Mouse (Mus musculus) kidney, embryonic 14.5 days (tissue): ENCODE data around the gene Pbx1. TPM values are rescaled to one million over a fixed set of nuclear protein-coding genes. Genes with fewer than 3 reads are reported as not detected.

Experiments
- ATAC-seq: fragments of 200-750 bp; cut with Nextera tagmentation; 2 replicates; pipeline ENCODE4 v1.8.0; 2017; ENCODE audit warnings: moderate number of reproducible peaks, mild to moderate bottlenecking, moderate TSS enrichment, moderate library complexity; ENCODE audit not compliant: low FRiP score, low TSS enrichment
- H3K27ac ChIP-seq: fragments of 300-500 bp; sonication (generic); 2 replicates; pipeline ENCODE4 v1.5.1; 2014; ENCODE audit warnings: low read depth, mild to moderate bottlenecking, low read length, moderate library complexity, mixed read lengths
- H3K27me3 ChIP-seq: fragments of 300-500 bp; sonication (generic); 2 replicates; pipeline ENCODE4 v1.6.1; 2014; ENCODE audit warnings: mild to moderate bottlenecking, low read length; ENCODE audit not compliant: control insufficient read depth, insufficient read depth
- H3K36me3 ChIP-seq: fragments of 300-500 bp; sonication (generic); 2 replicates; pipeline ENCODE4 v1.6.1; 2014; ENCODE audit warnings: low read length, mixed read lengths; ENCODE audit not compliant: control insufficient read depth, insufficient read depth
- H3K4me1 ChIP-seq: fragments of 300-500 bp; sonication (generic); 2 replicates; pipeline ENCODE4 v1.6.1; 2014; ENCODE audit warnings: low read length, mixed read lengths; ENCODE audit not compliant: control insufficient read depth, insufficient read depth
- H3K4me2 ChIP-seq: fragments of 300-500 bp; sonication (generic); replicated peaks from 2 replicates; pipeline ENCODE4 v1.6.1; 2014; ENCODE audit warnings: low read depth, mild to moderate bottlenecking, low read length
- H3K4me3 ChIP-seq: fragments of 300-500 bp; sonication (generic); 2 replicates; pipeline ENCODE4 v1.5.1; 2014; ENCODE audit warnings: mild to moderate bottlenecking, low read length
- H3K9ac ChIP-seq: fragments of 300-500 bp; sonication (generic); 2 replicates; pipeline ENCODE4 v1.6.1; 2014; ENCODE audit warnings: low read depth, mild to moderate bottlenecking, low read length, moderate library complexity
- H3K9me3 ChIP-seq: fragments of 300-500 bp; sonication (generic); 2 replicates; pipeline ENCODE4 v1.6.1; 2016; ENCODE audit warnings: low read length; ENCODE audit not compliant: control insufficient read depth
- whole genome bisulfite sequencing: fragments of 180-500 bp; shearing (Covaris S2); extraction: QIAGEN DNeasy Blood & Tissue Kit; methylation state at CpG from one replicate; pipeline ENCODE4 v1.1.7; 2014; 5-methylcytosine and 5-hydroxymethylcytosine counted together
- polyA plus RNA-seq: library from polyadenylated mRNA; unstranded; fragments of >200 nt; fragmentation: Nextera tagmentation; extraction: Ambion mirVana; gene quantifications from 2 replicates; pipeline ENCODE4 v1.2.1, GENCODE M21; 2014

Pbx1 gene
- polyA plus RNA-seq, 1 experiment from 2014 or later, result 107 TPM

- no peak overlapping the region for H3K4me2 ChIP-seq
- 25% methylated on average over 10 of the region's 10 CpGs for WGBS
- peaks cover 65% of the 10 kb centered on the region for H3K4me1 ChIP-seq
- no peak overlapping the region for H3K9ac ChIP-seq
- peaks cover 12% of the 10 kb centered on the region; the same call in 1 of the 2 replicates for H3K36me3 ChIP-seq
- peak overlapping the region; percentile 73; the same call in 1 of the 2 replicates for H3K27ac ChIP-seq
- peak; percentile 50; the same call in 1 of the 2 replicates for ATAC-seq
- H3K27me3 ChIP-seq, result no peaks in the 10 kb centered on the region
- no peaks in the 10 kb centered on the region for H3K9me3 ChIP-seq
- H3K4me3 ChIP-seq, result no peak overlapping the region
These were observed 76.0 kb downstream of the Pbx1 start for GRCm38 (mm10) chr1:168355985-168356556.

- no peak for ATAC-seq
- WGBS, result 25% methylated on average over 4 of the region's 4 CpGs
- peaks cover 16% of the 10 kb centered on the region; the same call in 1 of the 2 replicates for H3K36me3 ChIP-seq
- peaks cover 60% of the 10 kb centered on the region for H3K4me1 ChIP-seq
- H3K9ac ChIP-seq, result no peak overlapping the region
- H3K4me3 ChIP-seq, result no peak overlapping the region
- no peak overlapping the region for H3K4me2 ChIP-seq
- no peaks in the 10 kb centered on the region for H3K9me3 ChIP-seq
- H3K27ac ChIP-seq, result peak overlapping the region; percentile 73; the same call in 1 of the 2 replicates
- H3K27me3 ChIP-seq, result no peaks in the 10 kb centered on the region
These were observed 77.1 kb downstream of the Pbx1 start for GRCm38 (mm10) chr1:168354934-168355333.

- H3K27ac ChIP-seq, result no peak overlapping the region
- no peak overlapping the region for H3K9ac ChIP-seq
- no peak for ATAC-seq
- no peak overlapping the region for H3K4me3 ChIP-seq
- 64% methylated on average over 8 of the region's 8 CpGs for WGBS
- no peaks in the 10 kb centered on the region for H3K9me3 ChIP-seq
- H3K4me1 ChIP-seq, result peaks cover 19% of the 10 kb centered on the region
- H3K4me2 ChIP-seq, result no peak overlapping the region
- H3K27me3 ChIP-seq, result no peaks in the 10 kb centered on the region
- peaks cover 13% of the 10 kb centered on the region; the same call in 1 of the 2 replicates for H3K36me3 ChIP-seq
These were observed 83.9 kb downstream of the Pbx1 start for GRCm38 (mm10) chr1:168348036-168348784.

GRCm38 (mm10) chr1:168344918-168345317 is 87.2 kb downstream of the Pbx1 start:
- peaks cover 30% of the 10 kb centered on the region for H3K4me1 ChIP-seq
- H3K27ac ChIP-seq, result no peak overlapping the region
- no peak overlapping the region for H3K4me2 ChIP-seq
- no peak overlapping the region for H3K9ac ChIP-seq
- no peak for ATAC-seq
- no peaks in the 10 kb centered on the region for H3K9me3 ChIP-seq
- H3K27me3 ChIP-seq, result no peaks in the 10 kb centered on the region
- 47% methylated on average over 8 of the region's 8 CpGs for WGBS
- peaks cover 5% of the 10 kb centered on the region; the same call in 1 of the 2 replicates for H3K36me3 ChIP-seq
- no peak overlapping the region for H3K4me3 ChIP-seq

DNA sequence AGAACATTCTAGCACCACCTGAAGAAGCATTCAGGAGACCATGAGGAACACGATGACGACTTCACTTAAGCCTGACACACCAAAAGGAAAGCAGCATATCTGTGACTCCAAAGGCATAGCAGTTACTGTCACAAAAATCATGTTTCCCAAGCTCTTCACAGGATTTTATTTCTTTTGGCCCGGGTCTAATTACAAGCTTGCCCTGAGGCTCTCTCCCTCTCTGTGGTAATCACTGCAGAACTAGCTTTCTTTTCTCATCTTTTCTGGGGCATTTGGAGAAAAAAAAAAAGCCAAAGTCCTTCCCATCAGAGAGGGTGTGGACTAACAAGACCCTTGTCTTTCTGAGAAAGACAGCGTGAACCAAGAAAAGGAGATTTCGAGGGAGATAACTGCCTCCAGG is 87.8 kb downstream of the Pbx1 start:
- H3K4me2 ChIP-seq, result no peak overlapping the region
- 77% methylated on average over 5 of the region's 5 CpGs for WGBS
- H3K9me3 ChIP-seq, result no peaks in the 10 kb centered on the region
- H3K27me3 ChIP-seq, result no peaks in the 10 kb centered on the region
- no peak overlapping the region for H3K27ac ChIP-seq
- no peak overlapping the region for H3K4me3 ChIP-seq
- H3K9ac ChIP-seq, result no peak overlapping the region
- no peak for ATAC-seq
- H3K4me1 ChIP-seq, result peaks cover 30% of the 10 kb centered on the region
- H3K36me3 ChIP-seq, result peaks cover 5% of the 10 kb centered on the region; the same call in 1 of the 2 replicates

DNA sequence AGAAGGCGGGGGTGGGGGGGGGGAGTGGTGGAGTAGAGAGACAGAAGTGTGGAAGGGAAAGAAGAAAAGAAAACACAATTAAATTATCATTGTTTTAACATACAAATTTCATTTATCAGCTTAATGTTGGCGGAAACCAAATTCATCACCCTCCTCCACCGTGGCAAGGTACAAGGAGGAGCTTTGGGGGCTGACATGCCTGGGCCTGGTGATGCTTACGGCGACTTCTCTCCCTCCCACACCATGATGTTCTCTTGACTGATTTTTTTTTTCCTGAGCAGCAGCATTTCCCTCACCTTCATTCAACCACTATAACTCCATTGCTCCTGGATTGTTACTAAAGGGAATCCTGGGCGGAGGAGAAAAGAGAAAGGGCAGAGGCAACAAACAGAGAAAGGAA is 89.8 kb downstream of the Pbx1 start:
- Histone ChIP-seq H3K4me1 (peaks cover 30% of the 10 kb centered on the region), H3K4me2 (no peak overlapping the region), H3K36me3 (peaks cover 9% of the 10 kb centered on the region; the same call in 1 of the 2 replicates), H3K9me3 (no peaks in the 10 kb centered on the region), H3K27me3 (no peaks in the 10 kb centered on the region), H3K27ac (no peak overlapping the region), H3K4me3 (no peak overlapping the region), H3K9ac (no peak overlapping the region)
- 41% methylated on average over 5 of the region's 6 CpGs for WGBS
- ATAC-seq, result no peak

DNA sequence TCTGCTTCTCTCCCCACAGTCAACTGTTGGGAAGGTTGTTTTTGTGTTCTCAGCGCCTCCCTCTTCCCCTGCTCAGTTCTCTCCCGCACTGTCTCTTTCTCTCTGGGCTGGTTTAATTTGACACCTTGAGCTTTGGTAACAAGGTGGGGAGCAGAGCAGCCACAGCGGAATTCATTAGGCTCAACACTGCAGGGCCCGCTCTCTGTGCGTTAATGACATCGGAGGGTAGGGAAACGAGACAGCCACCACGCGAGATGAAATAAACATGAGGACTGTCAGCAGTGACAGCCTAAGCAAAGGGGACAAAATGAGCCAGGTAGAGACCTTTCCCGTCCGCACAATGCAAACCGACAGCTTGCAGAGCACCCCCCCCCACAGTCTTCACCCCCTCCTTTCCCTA is 90.2 kb downstream of the Pbx1 start:
- H3K9ac ChIP-seq, result no peak overlapping the region
- H3K9me3 ChIP-seq, result no peaks in the 10 kb centered on the region
- peak; percentile 37; the same call in 1 of the 2 replicates for ATAC-seq
- H3K27ac ChIP-seq, result no peak overlapping the region
- no peak overlapping the region for H3K4me2 ChIP-seq
- no peaks in the 10 kb centered on the region for H3K27me3 ChIP-seq
- H3K4me3 ChIP-seq, result no peak overlapping the region
- peaks cover 9% of the 10 kb centered on the region; the same call in 1 of the 2 replicates for H3K36me3 ChIP-seq
- H3K4me1 ChIP-seq, result peaks cover 30% of the 10 kb centered on the region
- 18% methylated on average over 12 of the region's 12 CpGs for WGBS

GRCm38 (mm10) chr1:168341368-168341767 is 90.7 kb downstream of the Pbx1 start:
- Histone ChIP-seq H3K4me2 (no peak overlapping the region), H3K36me3 (peaks cover 4% of the 10 kb centered on the region; the same call in 1 of the 2 replicates), H3K27me3 (no peaks in the 10 kb centered on the region), H3K9me3 (no peaks in the 10 kb centered on the region), H3K27ac (no peak overlapping the region), H3K4me3 (no peak overlapping the region), H3K9ac (no peak overlapping the region), H3K4me1 (peaks cover 27% of the 10 kb centered on the region)
- WGBS, result 74% methylated on average over 6 of the region's 6 CpGs
- no peak for ATAC-seq

DNA sequence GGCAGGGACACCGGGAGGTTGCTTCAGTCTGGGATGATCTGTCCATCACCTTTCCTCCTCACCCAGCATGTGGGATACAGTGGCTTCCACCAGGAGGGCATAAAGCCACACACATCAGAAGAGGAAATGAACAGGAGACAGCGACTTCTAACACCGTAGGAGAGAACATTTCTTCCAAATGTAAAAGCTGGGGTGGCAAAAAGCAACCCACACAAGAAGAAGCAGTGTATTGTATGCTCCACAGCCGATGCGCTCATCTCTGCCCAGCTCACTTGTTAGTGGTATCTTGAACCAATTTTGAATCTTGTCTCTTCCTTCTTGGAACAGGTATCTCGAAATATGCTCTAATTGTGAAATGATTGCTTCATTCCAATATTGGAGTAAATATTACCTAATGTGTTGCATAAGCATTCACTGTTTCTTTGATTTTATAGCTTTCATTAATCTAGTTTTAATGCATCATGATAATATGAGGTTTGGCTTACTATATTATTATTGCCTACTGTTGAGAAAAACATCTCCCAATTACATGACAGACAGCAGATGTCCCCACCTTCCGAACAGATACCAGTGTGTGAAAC is 95.7 kb downstream of the Pbx1 start:
- Histone ChIP-seq H3K9me3 (no peaks in the 10 kb centered on the region), H3K4me2 (no peak overlapping the region), H3K27ac (no peak overlapping the region), H3K4me3 (no peak overlapping the region), H3K4me1 (peaks cover 3% of the 10 kb centered on the region), H3K27me3 (no peaks in the 10 kb centered on the region), H3K9ac (no peak overlapping the region), H3K36me3 (peaks cover 26% of the 10 kb centered on the region)
- WGBS, result 93% methylated on average over 7 of the region's 7 CpGs
- ATAC-seq, result no peak
